Mouse (Mus musculus) CH12.LX (cell line): ENCODE data around the gene Tomm6. TPM values are rescaled to one million over a fixed set of nuclear protein-coding genes. Genes with fewer than 3 reads are reported as not detected.

Source experiments
- DNase-seq: peaks from one replicate; pipeline ENCODE4 v3.0.0-alpha.2; 2013; ENCODE audit errors: extremely low read depth
- H3K27ac ChIP-seq: 2 replicates; pipeline ENCODE4 v1.5.1; 2012; ENCODE audit warnings: low read depth, mild to moderate bottlenecking, control low read depth, moderate library complexity; ENCODE audit not compliant: insufficient read depth
- H3K27me3 ChIP-seq: replicated peaks from 2 replicates; pipeline ENCODE3; 2012; ENCODE audit warnings: inconsistent platforms
- H3K36me3 ChIP-seq, 2 experiments: replicated peaks in 1 of 2; 2 replicates each; pipeline versions ENCODE3 to v1.6.1; 2012; ENCODE audit warnings: inconsistent platforms in 1 of 2, low read length in 1 of 2, mild to moderate bottlenecking in 1 of 2, mixed read lengths in 1 of 2, moderate library complexity in 1 of 2; ENCODE audit not compliant: control insufficient read depth in 1 of 2, insufficient read depth in 1 of 2
- H3K4me1 ChIP-seq, 2 experiments: 2 replicates each; pipeline ENCODE4 v1.6.1; 2012; ENCODE audit warnings: inconsistent platforms in 1 of 2, moderate library complexity in 1 of 2; ENCODE audit not compliant: insufficient read depth in 2 of 2, control insufficient read depth in 1 of 2
- H3K4me2 ChIP-seq: 2 replicates; pipeline ENCODE4 v1.6.1; 2012; ENCODE audit warnings: low read depth, mild to moderate bottlenecking, control low read depth; ENCODE audit not compliant: poor library complexity, insufficient read depth, severe bottlenecking
- H3K4me3 ChIP-seq, 3 experiments: fragments of 150-350 bp in 1 of 3; sonication (generic) in 1 of 3; replicated peaks in 1 of 3; 2 replicates each; pipeline versions ENCODE3 to v1.5.1; 2011 to 2012; ENCODE audit warnings: low read depth in 2 of 3, low read length in 2 of 3, mild to moderate bottlenecking in 2 of 3, moderate library complexity in 2 of 3, control low read depth in 1 of 3, improper control_type of control experiment in 1 of 3, inconsistent platforms in 1 of 3, mixed read lengths in 1 of 3; ENCODE audit not compliant: poor library complexity in 1 of 3
- H3K79me2 ChIP-seq: replicated peaks from 2 replicates; pipeline ENCODE4 v1.6.1; 2012; ENCODE audit warnings: mild to moderate bottlenecking, moderate library complexity; ENCODE audit not compliant: control insufficient read depth, poor library complexity, insufficient read depth, severe bottlenecking; ENCODE audit errors: extremely low read depth
- H3K9ac ChIP-seq: 2 replicates; pipeline ENCODE4 v1.6.1; 2012; ENCODE audit warnings: low read depth, mild to moderate bottlenecking, control low read depth, moderate library complexity; ENCODE audit not compliant: insufficient read depth
- H3K9me3 ChIP-seq: replicated peaks from 2 replicates; pipeline ENCODE3; 2012; ENCODE audit warnings: low read length, inconsistent platforms, mixed read lengths
- BHLHE40 ChIP-seq: IDR thresholded peaks from 2 replicates; pipeline ENCODE4 v1.6.1; 2011; ENCODE audit warnings: mild to moderate bottlenecking, low read depth, low read length, improper control_type of control experiment
- ELF1 ChIP-seq: IDR thresholded peaks from 2 replicates; pipeline ENCODE4 v1.6.1; 2014; ENCODE audit warnings: low read depth, mild to moderate bottlenecking, inconsistent platforms, low read length, improper control_type of control experiment
- EP300 ChIP-seq: IDR thresholded peaks from 2 replicates; pipeline ENCODE4 v1.6.1; 2011; ENCODE audit warnings: low read length, improper control_type of control experiment
- ETS1 ChIP-seq: conservative IDR thresholded peaks from 2 replicates; pipeline ENCODE4 v1.6.1; 2012; ENCODE audit warnings: low read depth, mild to moderate bottlenecking, inconsistent platforms, low read length, improper control_type of control experiment, moderate library complexity
- GABPA ChIP-seq: IDR thresholded peaks from 2 replicates; pipeline ENCODE4 v1.6.1; 2012; ENCODE audit warnings: low read depth, low read length, improper control_type of control experiment, inconsistent platforms; ENCODE audit not compliant: insufficient replicate concordance
- HCFC1 ChIP-seq: IDR thresholded peaks from 2 replicates; pipeline ENCODE4 v1.6.1; 2012; ENCODE audit warnings: low read depth, mild to moderate bottlenecking, inconsistent platforms, low read length, improper control_type of control experiment
- IRF4 ChIP-seq: IDR thresholded peaks from 2 replicates; pipeline ENCODE4 v1.6.1; 2014; ENCODE audit warnings: low read depth, mild to moderate bottlenecking, inconsistent platforms, low read length, improper control_type of control experiment
- KAT2A ChIP-seq: IDR thresholded peaks from 2 replicates; pipeline ENCODE4 v1.6.1; 2012; ENCODE audit warnings: low read length, improper control_type of control experiment, inconsistent platforms; ENCODE audit not compliant: insufficient replicate concordance
- MAFK ChIP-seq: IDR thresholded peaks from 2 replicates; pipeline ENCODE4 v1.6.1; 2011; ENCODE audit warnings: low read length, improper control_type of control experiment; ENCODE audit not compliant: insufficient replicate concordance
- MAX ChIP-seq: IDR thresholded peaks from 2 replicates; pipeline ENCODE4 v1.6.1; 2011; ENCODE audit warnings: low read length, improper control_type of control experiment
- MAZ ChIP-seq: IDR thresholded peaks from 2 replicates; pipeline ENCODE4 v1.6.1; 2012; ENCODE audit warnings: low read depth, mild to moderate bottlenecking, inconsistent platforms, low read length, improper control_type of control experiment, moderate library complexity
- MEF2A ChIP-seq: IDR thresholded peaks from 2 replicates; pipeline ENCODE4 v1.6.1; 2014; ENCODE audit warnings: low read depth, mild to moderate bottlenecking, inconsistent platforms, low read length, improper control_type of control experiment, borderline replicate concordance
- MXI1 ChIP-seq: IDR thresholded peaks from 2 replicates; pipeline ENCODE4 v1.6.1; 2011; ENCODE audit warnings: mild to moderate bottlenecking, low read depth, low read length, improper control_type of control experiment
- MYC ChIP-seq: IDR thresholded peaks from 2 replicates; pipeline ENCODE4 v1.6.1; 2011; ENCODE audit warnings: low read depth, mild to moderate bottlenecking, improper control_type of control experiment, low read length
- NELFE ChIP-seq: IDR thresholded peaks from 2 replicates; pipeline ENCODE4 v1.6.1; 2011; ENCODE audit warnings: low read depth, low read length, improper control_type of control experiment
- NRF1 ChIP-seq: IDR thresholded peaks from 2 replicates; pipeline ENCODE4 v1.6.1; 2014; ENCODE audit warnings: low read depth, mild to moderate bottlenecking, inconsistent platforms, low read length, improper control_type of control experiment, moderate library complexity
- PAX5 ChIP-seq: IDR thresholded peaks from 2 replicates; pipeline ENCODE4 v1.6.1; 2012; ENCODE audit warnings: low read length, inconsistent platforms, mixed read lengths
- POLR2A ChIP-seq: IDR thresholded peaks from 2 replicates; pipeline ENCODE4 v1.6.1; 2011; ENCODE audit warnings: low read depth, mild to moderate bottlenecking, improper control_type of control experiment, low read length
- POLR2AphosphoS2 ChIP-seq: IDR thresholded peaks from 2 replicates; pipeline ENCODE4 v1.6.1; 2011; ENCODE audit warnings: low read depth, low read length, improper control_type of control experiment
- RCOR1 ChIP-seq: conservative IDR thresholded peaks from 2 replicates; pipeline ENCODE4 v1.6.1; 2012; ENCODE audit warnings: low read depth, mild to moderate bottlenecking, inconsistent platforms, low read length, improper control_type of control experiment
- SIN3A ChIP-seq: IDR thresholded peaks from 2 replicates; pipeline ENCODE4 v1.6.1; 2012; ENCODE audit warnings: low read length, improper control_type of control experiment, inconsistent platforms
- TBP ChIP-seq: conservative IDR thresholded peaks from 2 replicates; pipeline ENCODE4 v1.6.1; 2011; ENCODE audit warnings: low read depth, low read length, improper control_type of control experiment
- TCF12 ChIP-seq: IDR thresholded peaks from 2 replicates; pipeline ENCODE4 v1.6.1; 2014; ENCODE audit warnings: low read depth, mild to moderate bottlenecking, inconsistent platforms, low read length, improper control_type of control experiment
- UBTF ChIP-seq: IDR thresholded peaks from 2 replicates; pipeline ENCODE4 v1.6.1; 2012; ENCODE audit warnings: low read depth, mild to moderate bottlenecking, inconsistent platforms, low read length, improper control_type of control experiment, moderate library complexity
- USF2 ChIP-seq: conservative IDR thresholded peaks from 2 replicates; pipeline ENCODE4 v1.6.1; 2011; ENCODE audit warnings: low read depth, low read length, improper control_type of control experiment
- ZC3H11A ChIP-seq: IDR thresholded peaks from 2 replicates; pipeline ENCODE4 v1.6.1; 2012; ENCODE audit warnings: low read depth, mild to moderate bottlenecking, inconsistent platforms, low read length, improper control_type of control experiment
- ZMIZ1 ChIP-seq: IDR thresholded peaks from 2 replicates; pipeline ENCODE4 v1.6.1; 2012; ENCODE audit warnings: low read depth, mild to moderate bottlenecking, inconsistent platforms, low read length, improper control_type of control experiment
- dilution Hi-C: fragments of 300-500 bp; cut with MboI; formaldehyde crosslinking; loops from 2 replicates; pipeline ENCODE4 v1.14.3; 2020; ENCODE audit warnings: low sequenced_read_pairs; ENCODE audit not compliant: extremely low pct_unique_long_range_greater_than_20kb, extremely low pct_ligation_motif_present
- in situ Hi-C: fragments of 300-500 bp; cut with MboI; formaldehyde crosslinking; loops from 3 replicates; pipeline ENCODE4 v1.14.3; 2019; ENCODE audit warnings: low sequenced_read_pairs, low pct_ligation_motif_present, low pct_unique_long_range_greater_than_20kb, mixed read lengths
- polyA plus RNA-seq: library from polyadenylated mRNA; unstranded; fragments of >175 nt; gene quantifications from 2 replicates; pipeline ENCODE4 v1.2.1, GENCODE M21; 2012; ENCODE audit warnings: low read depth; ENCODE audit not compliant: insufficient read length
- total RNA-seq, 2 experiments: library from RNA; depleted of rRNA; stranded (reverse); fragments of 300-350 nt in 1 of 2; fragments of >200 nt in 1 of 2; gene quantifications; 2 replicates each; pipeline ENCODE4 v1.2.3; 2012 to 2014

The Tomm6 gene
- total and polyA plus RNA-seq, 3 experiments = 26.4 to 424 (median 46.1) TPM

GRCm38 (mm10) chr17:47688608-47689575, 706 bp upstream of the Tomm6 start, which contains the start of gene Frs3 (continued):
- TF ChIP-seq ZMIZ1 = peak; percentile 66; the same call in 1 of the 2 replicates

GRCm38 (mm10) chr17:47687409-47688343, 510 bp downstream of the Tomm6 start:
- Histone ChIP-seq H3K9me3 (no peaks in the 10 kb centered on the region), H3K4me1 (peaks cover 10 to 29% of the 10 kb centered on the region in 2 experiments), H3K27me3 (peaks cover 41% of the 10 kb centered on the region), H3K36me3 (peaks cover 18 to 41% of the 10 kb centered on the region in 2 experiments), H3K27ac (no peak overlapping the region), H3K4me3 (peak overlapping the region; percentile 85 to 96 (median 92)), H3K79me2 (peaks cover 10% of the 10 kb centered on the region), H3K4me2 (peak overlapping the region; percentile 90), H3K9ac (peak overlapping the region; percentile 84)
- in situ Hi-C loops (loop anchor here (5.0 kb wide), 1 partner anchor 75 kb away; the partner anchor contains the start of genes Bysl, Gm20517 and Med20), dilution Hi-C loops (no loop called here)
- peak; percentile 97 for DNase-seq
- TF ChIP-seq MAZ = peak; percentile 82
- peak; percentile 19; the same call in 1 of the 2 replicates for TF ChIP-seq ETS1
- peak; percentile 66 for TF ChIP-seq NRF1
- TF ChIP-seq TCF12 = peak; percentile 84
- peak; percentile 93 for TF ChIP-seq SIN3A
- 0 out of 2 replicates have a peak, but pooled peaks have one; percentile 74 for TF ChIP-seq RCOR1
- peak; percentile 46; the same call in 1 of the 2 replicates for TF ChIP-seq MEF2A
- peak; percentile 58 for TF ChIP-seq ZMIZ1
- TF ChIP-seq UBTF = no peak
- peak; percentile 92; the same call in 1 of the 2 replicates for TF ChIP-seq KAT2A
- TF ChIP-seq EP300 = no peak
- TF ChIP-seq PAX5 = no peak
- TF ChIP-seq MXI1 = peak; percentile 93
- TF ChIP-seq GABPA = peak; percentile 43; the same call in 1 of the 2 replicates
- TF ChIP-seq MAFK = no peak
- TF ChIP-seq NELFE = peak; percentile 89
- TF ChIP-seq MAX = peak; percentile 65
- no peak for TF ChIP-seq ZC3H11A
- TF ChIP-seq IRF4 = peak; percentile 73
- TF ChIP-seq BHLHE40 = peak; percentile 81
- TF ChIP-seq POLR2AphosphoS2 = peak; percentile 76; the same call in 1 of the 2 replicates
- peak; percentile 82 for TF ChIP-seq TBP
- no peak for TF ChIP-seq USF2
- peak; percentile 87 for TF ChIP-seq ELF1
- peak; percentile 97 for TF ChIP-seq HCFC1
- peak; percentile 89 for TF ChIP-seq POLR2A
- peak; percentile 59; the same call in 1 of the 2 replicates for TF ChIP-seq MYC
